Comparison of ENCODE assay signal across 8 mouse cellular contexts in the genomic region with DNA sequence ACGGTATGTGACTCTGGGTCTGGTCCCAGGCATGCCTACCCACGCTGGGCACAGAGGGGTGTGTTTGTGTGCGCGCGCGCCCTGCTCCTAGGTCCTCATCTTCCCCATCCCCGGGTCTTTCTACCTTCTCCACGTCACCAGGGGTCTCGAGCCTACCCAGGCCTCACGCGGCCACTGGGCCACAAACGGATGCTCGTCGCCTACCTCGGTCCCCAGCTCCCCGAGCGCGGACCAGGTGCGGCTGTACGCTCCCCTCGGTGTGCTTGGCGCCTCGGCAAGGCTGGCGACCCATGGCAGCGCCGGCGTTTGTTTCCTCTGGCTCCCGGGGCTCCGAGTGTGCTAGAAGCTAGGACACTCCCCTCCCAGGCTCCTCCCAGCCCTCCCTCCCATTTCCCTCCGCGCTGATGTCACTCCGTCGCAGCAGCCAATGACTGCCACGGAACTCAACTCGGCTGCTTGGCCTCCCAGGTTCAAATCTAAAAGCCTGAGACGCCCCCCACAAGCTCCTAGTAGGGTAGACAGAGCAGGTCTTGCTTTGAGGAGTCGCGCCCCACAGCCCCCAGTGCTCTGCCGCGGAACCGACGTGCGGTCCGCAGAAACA. TPM values are rescaled to one million over a fixed set of nuclear protein-coding genes. Genes with fewer than 3 reads are reported as not detected.
A peak's percentile ranks its signal among the peaks of the same experiment; 100 is the strongest.
DNase-seq lines count a peak whose midpoint lies in the region; ATAC-seq and TF ChIP-seq lines count a peak whose summit lies in the region.

A gene (minus strand): TSS at position 398 of the 601 bp plus-strand sequence.

- peak within 1 kb of the TSS; percentile 78 for H3K4me3 ChIP-seq in cortical plate, adult 2 months (ENCODE audit: insufficient read depth, low read length)
- peak within 1 kb of the TSS; percentile 79 for H3K4me3 ChIP-seq in hindbrain, postnatal 0 days (ENCODE audit: low read length)
- peak within 1 kb of the TSS; percentile 83 for H3K4me3 ChIP-seq in left cerebral cortex, adult 2 months

- no peaks in the 10 kb centered on the region for H3K36me3 ChIP-seq in hindbrain, postnatal 0 days (ENCODE audit: insufficient read depth, low read length)

- peak; percentile 82; the same call in 1 of the 2 replicates for TF ChIP-seq POLR2A in cortical plate, adult 2 months (IDR thresholded peaks at IDR 0.05; ENCODE audit: extremely low read depth, insufficient read depth, low read length)

- WGBS in hindbrain, postnatal 0 days, result under 1% methylated on average over 44 of the region's 44 CpGs

- peak within 1 kb of the TSS; percentile 89 for H3K4me2 ChIP-seq in hindbrain, postnatal 0 days (ENCODE audit: low read depth, low read length)

- H3K9ac ChIP-seq in hindbrain, postnatal 0 days (replicated peaks; ENCODE audit: low read length), result peak within 1 kb of the TSS; percentile 88

- H3K9me3 ChIP-seq in hindbrain, postnatal 0 days (ENCODE audit: low read length), result no peaks in the 10 kb centered on the region

- intact Hi-C loops in left cerebral cortex, adult 2 months (cut with DNase I), result loop anchor here (2.0 kb wide), 1 partner anchor 55 kb away; no protein-coding TSS in a partner anchor

- H3K27me3 ChIP-seq in hindbrain, postnatal 0 days (ENCODE audit: insufficient read depth, low read length), result no peaks in the 10 kb centered on the region

- peak; percentile 92 for DNase-seq in adipocyte (ENCODE audit: low spot score)
- DNase-seq in gastrocnemius, adult 8-10 months (ENCODE audit: low spot score in 2 of 2), result peak; percentile 31 to 62
- peak; percentile 96 for DNase-seq in hindbrain, postnatal 0 days (ENCODE audit: low spot score)
- DNase-seq in left cerebral cortex, adult 2 months (ENCODE audit: extremely low spot score in 1 of 2, low spot score in 2 of 2), result peak; percentile 69 to 72
- DNase-seq in right cerebral cortex, adult 18-20 months, result peak; percentile 73
- DNase-seq in urinary bladder, adult 2 months (ENCODE audit: low spot score), result peak; percentile 79

- ATAC-seq in hindbrain, postnatal 0 days, result peak; percentile 89
- ATAC-seq in megakaryocyte, adult 5-6 weeks (ENCODE audit: poor library complexity, severe bottlenecking), result peak; percentile 70

- peak within 1 kb of the TSS; percentile 90 for H3K27ac ChIP-seq in cortical plate, adult 2 months (ENCODE audit: insufficient read depth, low read length)
- H3K27ac ChIP-seq in hindbrain, postnatal 0 days, result peak within 1 kb of the TSS; percentile 94
- H3K27ac ChIP-seq in left cerebral cortex, adult 2 months, result peak within 1 kb of the TSS; percentile 94

- H3K4me1 ChIP-seq in cortical plate, adult 2 months (ENCODE audit: control insufficient read depth, insufficient read depth, low read length), result no peaks in the 10 kb centered on the region
- H3K4me1 ChIP-seq in hindbrain, postnatal 0 days (ENCODE audit: insufficient read depth, low read length), result peaks cover 28% of the 10 kb centered on the region

- no peak for TF ChIP-seq CTCF in cortical plate, adult 2 months (IDR thresholded peaks at IDR 0.05; ENCODE audit: extremely low read depth, insufficient read depth, low read length)
- no peak for TF ChIP-seq CTCF in hindbrain, postnatal 0 days (IDR thresholded peaks at IDR 0.05; ENCODE audit: low read depth)
- no peak for TF ChIP-seq CTCF in left cerebral cortex, adult 2 months (IDR thresholded peaks at IDR 0.05)

RNA-seq across cellular contexts. Expression of the gene that starts here (rescaled TPM):
- 24.3 and 24.7 TPM in 2 replicates for polyA plus RNA-seq in cortical plate, adult 2 months (2012; rRNA removed)
- total RNA-seq in gastrocnemius, adult 8-10 months (2022), result 1 to 10 TPM; 2.8 to 6.4 (median 5.0) TPM
- total RNA-seq in hindbrain, postnatal 0 days (2014; rRNA removed), result 104 and 116 TPM in 2 replicates
- polyA plus RNA-seq in hindbrain, postnatal 0 days (2015; fragmentation: Nextera tagmentation; extraction: Ambion mirVana), result 55.7 and 56.4 TPM in 2 replicates
- total RNA-seq in left cerebral cortex, adult 2 months (2021), result 10 to 100 TPM; 25.6 to 28.8 TPM
- 14.0 and 20.1 TPM in 2 replicates for total RNA-seq in megakaryocyte, adult 5-6 weeks (2015)
- total RNA-seq in megakaryocyte, adult 5-6 weeks (2017), result 26.9 and 27.8 TPM in 2 replicates
- polyA plus RNA-seq in urinary bladder, adult 2 months (2012; rRNA removed), result 19.8 and 27.1 TPM in 2 replicates

Comparison
In these comparisons a context has a peak if more than half of its experiments do, and no peak if none do; other contexts are left out.
1. Peak in every context shown above with its lines: DNase-seq, ATAC-seq, H3K4me3 ChIP-seq and H3K27ac ChIP-seq.